Mouse (Mus musculus): ENCODE results near the gene Cubn.

GRCm38 (mm10) chr2:13237140-13237901 is 254.3 kb downstream of the Cubn start:
- TF ChIP-seq CHD2 (IDR thresholded peaks at IDR 0.05; ENCODE audit: low read length): no peak
- peak; percentile 56 to 81 (median 78) for TF ChIP-seq CTCF (IDR thresholded peaks at IDR 0.05 in 2 of 3, conservative IDR thresholded peaks at IDR 0.05 in 1 of 3; ENCODE audit: control insufficient read depth in 1 of 3, insufficient read depth in 1 of 3, low read depth in 2 of 3, low read length in 3 of 3, poor library complexity in 1 of 3, severe bottlenecking in 1 of 3)
- no peak for TF ChIP-seq ELF1 (IDR thresholded peaks at IDR 0.05; ENCODE audit: low read depth, low read length)
- no peak for TF ChIP-seq MXI1 (IDR thresholded peaks at IDR 0.05; ENCODE audit: low read depth, low read length)
- TF ChIP-seq ETS1 (IDR thresholded peaks at IDR 0.05; ENCODE audit: low read depth, low read length): no peak
- TF ChIP-seq TCF12 (IDR thresholded peaks at IDR 0.05; ENCODE audit: low read depth, low read length): no peak
- TF ChIP-seq POLR2AphosphoS2 (IDR thresholded peaks at IDR 0.05; ENCODE audit: low read length): no peak
- peak; percentile 64 for TF ChIP-seq ZC3H11A (IDR thresholded peaks at IDR 0.05; ENCODE audit: low read depth, low read length)
- TF ChIP-seq E2F4 (IDR thresholded peaks at IDR 0.05; ENCODE audit: borderline replicate concordance, low read depth, low read length): no peak
